Mouse (Mus musculus) ES-Bruce4 (cell line): ENCODE results near the gene Chrm5. TPM values are rescaled to one million over a fixed set of nuclear protein-coding genes. Genes with fewer than 3 reads are reported as not detected.
A peak's percentile ranks its signal among the peaks of the same experiment; 100 is the strongest.

ENCODE experiments used
- H3K27ac ChIP-seq: 2 replicates; pipeline ENCODE4 v1.5.1; 2012; ENCODE audit warnings: low read length, inconsistent platforms; ENCODE audit not compliant: insufficient read depth
- H3K27me3 ChIP-seq: 2 replicates; pipeline ENCODE4 v1.6.1; 2012; ENCODE audit warnings: mild to moderate bottlenecking, low read length, inconsistent platforms; ENCODE audit not compliant: control insufficient read depth, poor library complexity, insufficient read depth, severe bottlenecking
- H3K36me3 ChIP-seq: 2 replicates; pipeline ENCODE4 v1.6.1; 2012; ENCODE audit warnings: inconsistent platforms, mild to moderate bottlenecking, low read length, moderate library complexity; ENCODE audit not compliant: control insufficient read depth, poor library complexity, insufficient read depth, severe bottlenecking
- H3K4me1 ChIP-seq: one replicate; pipeline ENCODE4 v1.8.1; 2011; ENCODE audit warnings: low read length; ENCODE audit not compliant: control insufficient read depth, insufficient read depth
- H3K4me3 ChIP-seq: 2 replicates; pipeline ENCODE4 v1.5.1; 2011; ENCODE audit warnings: low read depth, mild to moderate bottlenecking, low read length
- H3K9ac ChIP-seq: 2 replicates; pipeline ENCODE4 v1.6.1; 2012; ENCODE audit warnings: low read depth, mild to moderate bottlenecking, inconsistent platforms; ENCODE audit not compliant: poor library complexity, severe bottlenecking
- H3K9me3 ChIP-seq: replicated peaks from 2 replicates; pipeline ENCODE4 v1.6.1; 2012; ENCODE audit warnings: mild to moderate bottlenecking, low read length, inconsistent platforms; ENCODE audit not compliant: control insufficient read depth, poor library complexity, insufficient read depth, severe bottlenecking
- CTCF ChIP-seq: IDR thresholded peaks from one replicate; pipeline ENCODE4 v1.8.1; 2011; ENCODE audit warnings: low read depth, low read length
- EP300 ChIP-seq: IDR thresholded peaks from 2 replicates; pipeline ENCODE4 v1.6.1; 2011; ENCODE audit warnings: low read depth, low read length; ENCODE audit not compliant: insufficient read depth
- POLR2A ChIP-seq: IDR thresholded peaks from one replicate; pipeline ENCODE4 v1.8.1; 2011; ENCODE audit warnings: low read length; ENCODE audit not compliant: insufficient read depth
- polyA plus RNA-seq: library from polyadenylated mRNA; stranded (reverse); fragments of >200 nt; gene quantifications from 2 replicates; pipeline ENCODE4 v1.2.4, GENCODE M21; 2011; ENCODE audit warnings: low read depth; ENCODE audit not compliant: missing spikeins, insufficient read depth, insufficient read length

Gene Chrm5
- polyA plus RNA-seq, 1 experiment = not detected

DNA sequence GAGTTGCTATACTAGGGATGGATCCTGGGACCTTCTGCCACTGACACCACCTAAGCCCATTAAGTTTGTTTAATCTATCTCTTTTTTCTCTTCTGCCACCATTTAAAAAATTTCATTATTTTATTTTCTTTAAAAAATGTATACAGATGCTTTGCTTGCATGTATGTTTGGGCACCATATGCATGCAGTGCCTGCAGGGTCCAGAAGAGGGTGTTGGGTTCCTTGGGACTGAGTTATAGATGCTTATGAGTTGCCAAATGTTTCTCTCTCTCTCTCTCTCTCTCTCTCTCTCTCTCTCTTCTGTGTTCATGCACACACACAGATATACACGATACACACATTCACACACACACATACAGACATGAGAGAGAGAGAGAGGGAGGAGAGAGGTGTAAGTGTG lies 32.5 kb upstream of the Chrm5 start:
- Histone ChIP-seq H3K4me3 (no peak overlapping the region), H3K4me1 (no peaks in the 10 kb centered on the region), H3K9ac (no peak overlapping the region), H3K27ac (no peak overlapping the region), H3K27me3 (no peaks in the 10 kb centered on the region), H3K9me3 (0 out of 2 replicates have a peak, but pooled peaks cover 2% of the 10 kb centered on the region), H3K36me3 (no peaks in the 10 kb centered on the region)
- TF ChIP-seq EP300 = no peak
- TF ChIP-seq CTCF = no peak
- TF ChIP-seq POLR2A = no peak

DNA sequence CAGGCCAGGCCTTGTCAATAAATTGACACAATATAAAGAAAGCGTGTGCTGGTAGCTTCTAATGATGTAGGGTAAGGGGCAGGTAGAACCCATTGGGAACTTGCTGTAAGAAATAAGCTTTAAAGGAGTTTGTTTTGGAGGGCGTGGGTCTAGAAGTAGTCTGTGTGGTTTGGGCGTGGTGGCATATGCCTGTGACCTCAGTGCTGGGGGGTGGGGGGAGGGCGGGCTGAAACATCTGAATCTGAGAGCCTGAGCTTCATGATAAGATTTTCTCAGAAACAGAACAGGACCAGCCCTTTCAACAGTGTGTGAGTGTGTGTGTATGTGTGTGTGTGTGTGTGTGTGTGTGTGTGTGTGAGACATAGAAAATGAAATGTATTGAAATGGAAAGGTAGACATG lies 29.6 kb upstream of the Chrm5 start:
- H3K4me3 ChIP-seq = no peak overlapping the region
- TF ChIP-seq CTCF (no peak), POLR2A (no peak), EP300 (no peak)
- H3K9me3 ChIP-seq = 0 out of 2 replicates have a peak, but pooled peaks cover 2% of the 10 kb centered on the region
- H3K27ac ChIP-seq = no peak overlapping the region
- no peaks in the 10 kb centered on the region for H3K27me3 ChIP-seq
- H3K9ac ChIP-seq = no peak overlapping the region
- H3K36me3 ChIP-seq = no peaks in the 10 kb centered on the region
- H3K4me1 ChIP-seq = no peaks in the 10 kb centered on the region

DNA sequence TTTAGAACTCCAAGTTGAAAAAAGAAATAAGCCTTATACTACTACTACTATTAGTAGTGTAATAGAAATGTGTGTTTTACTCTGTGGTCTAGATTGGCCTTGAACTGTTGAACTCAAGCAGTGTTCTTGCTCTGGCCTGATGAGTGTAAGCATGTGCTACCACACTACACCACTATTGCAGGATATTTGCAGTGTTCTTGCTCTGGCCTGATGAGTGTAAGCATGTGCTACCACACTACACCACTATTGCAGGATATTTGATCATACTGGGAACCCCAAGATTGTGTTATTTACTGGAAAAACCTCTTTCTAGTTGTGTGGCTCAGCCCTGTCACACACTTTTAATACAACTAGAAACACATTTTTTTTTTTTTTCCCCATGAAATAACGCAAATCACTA lies 26.9 kb upstream of the Chrm5 start:
- Histone ChIP-seq H3K27ac (no peak overlapping the region), H3K36me3 (no peaks in the 10 kb centered on the region), H3K4me3 (no peak overlapping the region), H3K27me3 (no peaks in the 10 kb centered on the region), H3K4me1 (no peaks in the 10 kb centered on the region), H3K9me3 (0 out of 2 replicates have a peak, but pooled peaks cover 2% of the 10 kb centered on the region), H3K9ac (no peak overlapping the region)
- TF ChIP-seq EP300 = no peak
- no peak for TF ChIP-seq CTCF

DNA sequence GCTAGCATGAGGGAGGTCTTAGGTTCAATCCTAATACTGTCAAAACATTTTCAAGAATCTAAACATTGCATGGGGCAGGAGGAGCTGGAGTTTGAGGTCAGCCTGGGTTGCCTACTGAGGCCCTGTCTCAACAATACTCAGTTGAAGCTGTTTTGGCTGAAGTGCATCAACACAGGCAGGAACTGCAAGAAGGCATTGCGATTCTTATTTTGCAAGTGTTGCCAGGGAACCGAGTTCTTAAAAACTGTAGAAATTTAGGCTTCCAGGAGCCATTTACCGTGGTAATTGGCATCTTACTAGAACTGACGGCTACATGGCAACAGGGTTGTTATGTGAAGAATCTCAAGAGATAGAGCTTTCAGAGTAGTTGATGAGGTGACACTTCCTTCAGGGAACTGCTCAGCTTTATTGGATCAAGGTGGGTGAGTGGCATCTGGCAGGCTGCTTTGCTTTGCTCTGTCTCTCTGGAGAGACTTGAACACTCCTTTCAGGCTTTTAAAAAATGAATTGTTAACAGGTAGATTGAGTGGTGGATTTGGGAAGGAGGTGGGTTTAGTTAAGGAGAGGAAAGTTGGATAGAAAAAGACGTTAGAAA lies 26.4 kb upstream of the Chrm5 start:
- Histone ChIP-seq H3K36me3 (no peaks in the 10 kb centered on the region), H3K9ac (no peak overlapping the region), H3K27ac (no peak overlapping the region), H3K4me1 (no peaks in the 10 kb centered on the region), H3K9me3 (0 out of 2 replicates have a peak, but pooled peaks cover 2% of the 10 kb centered on the region), H3K27me3 (no peaks in the 10 kb centered on the region), H3K4me3 (no peak overlapping the region)
- no peak for TF ChIP-seq POLR2A
- TF ChIP-seq EP300 = no peak
- TF ChIP-seq CTCF = no peak

DNA sequence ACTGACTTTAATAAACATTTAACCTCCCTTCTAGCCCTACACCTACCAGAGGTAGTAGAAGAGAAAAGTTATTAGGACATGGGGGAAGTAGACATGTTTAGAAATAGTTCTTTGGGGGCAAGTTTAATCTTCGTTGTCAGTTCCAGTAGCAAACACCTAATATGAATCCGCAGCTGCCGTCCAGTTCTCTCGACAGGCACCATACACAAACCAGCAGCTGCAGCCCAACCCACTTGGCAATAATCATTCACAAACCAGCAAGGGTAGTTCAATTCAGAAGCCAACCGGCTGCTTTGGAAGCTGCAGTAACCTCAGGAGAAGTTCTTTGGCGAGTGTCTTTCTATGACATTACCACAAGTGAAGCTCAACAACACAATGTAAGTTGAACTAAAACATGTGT lies 23.4 kb upstream of the Chrm5 start:
- 0 out of 2 replicates have a peak, but pooled peaks cover 2% of the 10 kb centered on the region for H3K9me3 ChIP-seq
- TF ChIP-seq POLR2A (no peak), CTCF (no peak), EP300 (no peak)
- no peak overlapping the region for H3K9ac ChIP-seq
- no peaks in the 10 kb centered on the region for H3K27me3 ChIP-seq
- no peak overlapping the region for H3K4me3 ChIP-seq
- H3K27ac ChIP-seq = no peak overlapping the region
- H3K4me1 ChIP-seq = peaks cover under 1% of the 10 kb centered on the region
- H3K36me3 ChIP-seq = no peaks in the 10 kb centered on the region

DNA sequence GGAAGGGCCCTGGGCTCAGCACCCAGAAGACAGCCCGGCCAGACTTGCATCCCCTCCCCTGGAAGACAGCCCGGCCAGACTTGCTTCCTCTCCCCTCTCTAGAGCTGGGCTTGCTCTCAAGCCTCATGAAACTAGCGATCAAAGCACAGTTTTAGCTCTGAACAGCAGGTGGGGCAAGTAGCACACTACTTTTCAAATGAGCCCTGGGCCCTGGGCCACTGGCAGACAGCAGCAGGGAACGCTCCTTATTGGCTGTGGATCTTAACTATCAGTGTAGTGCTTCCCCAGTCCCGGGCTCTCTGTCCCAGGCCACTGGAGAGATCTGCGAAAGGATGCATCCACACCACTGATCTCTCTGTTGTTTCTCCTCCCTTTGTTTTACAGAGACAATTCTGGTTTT lies 20.6 kb upstream of the Chrm5 start:
- no peaks in the 10 kb centered on the region for H3K9me3 ChIP-seq
- H3K27ac ChIP-seq = peak overlapping the region; percentile 81
- H3K9ac ChIP-seq = peak overlapping the region; percentile 50
- no peaks in the 10 kb centered on the region for H3K27me3 ChIP-seq
- no peaks in the 10 kb centered on the region for H3K36me3 ChIP-seq
- H3K4me1 ChIP-seq = peaks cover 6% of the 10 kb centered on the region
- TF ChIP-seq EP300 = no peak
- TF ChIP-seq CTCF = peak; percentile 49
- no peak overlapping the region for H3K4me3 ChIP-seq
